Mouse (Mus musculus) midbrain, postnatal 0 days (tissue): Measurements from ENCODE around the gene Cilp. TPM values are rescaled to one million over a fixed set of nuclear protein-coding genes. Genes with fewer than 3 reads are reported as not detected.
A peak's percentile ranks its signal among the peaks of the same experiment; 100 is the strongest.

ENCODE experiments used
- ATAC-seq: fragments of 200-750 bp; cut with Nextera tagmentation; 2 replicates; pipeline ENCODE4 v1.8.0; 2017; ENCODE audit warnings: moderate number of reproducible peaks, mild to moderate bottlenecking, moderate TSS enrichment, moderate library complexity; ENCODE audit not compliant: low FRiP score
- DNase-seq: peaks from one replicate; pipeline ENCODE4 v3.0.0-alpha.2; 2015; ENCODE audit warnings: low spot score
- H3K27ac ChIP-seq: fragments of 300-500 bp; sonication (generic); 2 replicates; pipeline ENCODE4 v1.5.1; 2014; ENCODE audit warnings: low read depth, mild to moderate bottlenecking, low read length, mixed read lengths
- H3K27me3 ChIP-seq: fragments of 300-500 bp; sonication (generic); 2 replicates; pipeline ENCODE4 v1.6.1; 2014; ENCODE audit warnings: low read length, control low read depth, mixed read lengths; ENCODE audit not compliant: insufficient read depth
- H3K36me3 ChIP-seq: fragments of 300-500 bp; sonication (generic); 2 replicates; pipeline ENCODE4 v1.6.1; 2014; ENCODE audit warnings: low read length, control low read depth, mixed read lengths; ENCODE audit not compliant: insufficient read depth
- H3K4me1 ChIP-seq: fragments of 300-500 bp; sonication (generic); 2 replicates; pipeline ENCODE4 v1.6.1; 2014; ENCODE audit warnings: mild to moderate bottlenecking, control low read depth, antibody characterized with exemption, low read length, mixed read lengths; ENCODE audit not compliant: insufficient read depth
- H3K4me2 ChIP-seq: fragments of 300-500 bp; sonication (generic); 2 replicates; pipeline ENCODE4 v1.6.1; 2014; ENCODE audit warnings: low read depth, mild to moderate bottlenecking, low read length, mixed read lengths; ENCODE audit not compliant: poor library complexity, severe bottlenecking
- H3K4me3 ChIP-seq: fragments of 300-500 bp; sonication (generic); 2 replicates; pipeline ENCODE4 v1.5.1; 2014; ENCODE audit warnings: low read depth, mild to moderate bottlenecking, low read length, moderate library complexity
- H3K9ac ChIP-seq: fragments of 300-500 bp; sonication (generic); replicated peaks from 2 replicates; pipeline ENCODE4 v1.6.1; 2014; ENCODE audit warnings: mild to moderate bottlenecking, low read length, moderate library complexity, mixed read lengths; ENCODE audit not compliant: poor library complexity, severe bottlenecking
- H3K9me3 ChIP-seq: fragments of 300-500 bp; sonication (generic); 2 replicates; pipeline ENCODE4 v1.6.1; 2016; ENCODE audit warnings: low read length, control low read depth
- CTCF ChIP-seq: IDR thresholded peaks from 2 replicates; pipeline ENCODE4 v1.5.1; 2016; ENCODE audit warnings: antibody characterized with exemption, mild to moderate bottlenecking
- WGBS: fragments of 180-500 bp; shearing (Covaris S2); extraction: QIAGEN DNeasy Blood & Tissue Kit; methylation state at CpG from one replicate; pipeline ENCODE4 v1.1.7; 2014; 5-methylcytosine and 5-hydroxymethylcytosine counted together
- polyA plus RNA-seq: library from polyadenylated mRNA; unstranded; fragments of >200 nt; fragmentation: Nextera tagmentation; extraction: Ambion mirVana; gene quantifications from 2 replicates; pipeline ENCODE4 v1.2.1, GENCODE M21; 2015
- total RNA-seq: library from RNA; depleted of rRNA; stranded (reverse); fragments of >200 nt; gene quantifications from 2 replicates; pipeline ENCODE4 v1.2.3, GENCODE M21; 2014

The Cilp gene
- total and polyA plus RNA-seq, 2 experiments from 2014 or later = 0.15 to 0.60 TPM

- Histone ChIP-seq H3K27ac (peak overlapping the region; percentile 48; the same call in 1 of the 2 replicates), H3K4me3 (peak overlapping the region; percentile 96), H3K9ac (peak overlapping the region; percentile 50), H3K4me1 (no peaks in the 10 kb centered on the region; the same call in 1 of the 2 replicates), H3K27me3 (no peaks in the 10 kb centered on the region), H3K9me3 (no peaks in the 10 kb centered on the region), H3K36me3 (peaks cover 6% of the 10 kb centered on the region; the same call in 1 of the 2 replicates), H3K4me2 (peak overlapping the region; percentile 89)
- DNase-seq = peak; percentile 12
- under 1% methylated on average over 9 of the region's 9 CpGs for WGBS
- ATAC-seq = peak; percentile 18; the same call in 1 of the 2 replicates
- no peak for TF ChIP-seq CTCF
These were observed 28.6 kb downstream of the Cilp start for GRCm38 (mm10) chr9:65293580-65293972.

GRCm38 (mm10) chr9:65293973-65294715 lies 29.2 kb downstream of the Cilp start, which contains the start of gene Clpx:
Clpx (plus strand) TSS chr9:65294260.
- peak; percentile 99 for DNase-seq
- Histone ChIP-seq H3K9ac (peak within 1 kb of the TSS; percentile 89), H3K9me3 (no peaks in the 10 kb centered on the region), H3K27ac (peak within 1 kb of the TSS; percentile 83), H3K27me3 (no peaks in the 10 kb centered on the region), H3K4me1 (no peaks in the 10 kb centered on the region; the same call in 1 of the 2 replicates), H3K36me3 (peaks cover 6% of the 10 kb centered on the region; the same call in 1 of the 2 replicates), H3K4me2 (peak within 1 kb of the TSS; percentile 89), H3K4me3 (peak within 1 kb of the TSS; percentile 96)
- peak; percentile 95 for ATAC-seq
- TF ChIP-seq CTCF = no peak; the same call in 1 of the 2 replicates
- WGBS = under 1% methylated on average over 63 of the region's 71 CpGs

- Histone ChIP-seq H3K9ac (peak overlapping the region; percentile 89), H3K27me3 (no peaks in the 10 kb centered on the region), H3K4me3 (peak overlapping the region; percentile 96), H3K9me3 (no peaks in the 10 kb centered on the region), H3K4me1 (no peaks in the 10 kb centered on the region; the same call in 1 of the 2 replicates), H3K36me3 (peaks cover 6% of the 10 kb centered on the region; the same call in 1 of the 2 replicates), H3K4me2 (peak overlapping the region; percentile 89), H3K27ac (peak overlapping the region; percentile 83)
- 3% methylated on average over 28 of the region's 28 CpGs for WGBS
- ATAC-seq (peak; percentile 36; the same call in 1 of the 2 replicates), DNase-seq (no peak)
- no peak for TF ChIP-seq CTCF
These were observed 29.9 kb downstream of the Cilp start for GRCm38 (mm10) chr9:65294716-65295378.

- TF ChIP-seq CTCF = no peak
- H3K4me1 ChIP-seq = no peaks in the 10 kb centered on the region; the same call in 1 of the 2 replicates
- H3K9me3 ChIP-seq = no peaks in the 10 kb centered on the region
- no peaks in the 10 kb centered on the region for H3K27me3 ChIP-seq
- WGBS = 100% methylated on average over 2 of the region's 2 CpGs
- ATAC-seq (no peak), DNase-seq (no peak)
- H3K4me3 ChIP-seq = no peak overlapping the region
- H3K9ac ChIP-seq = no peak overlapping the region
- H3K27ac ChIP-seq = no peak overlapping the region
- H3K36me3 ChIP-seq = peaks cover 14% of the 10 kb centered on the region
- H3K4me2 ChIP-seq = no peak overlapping the region
These were observed 32.1 kb downstream of the Cilp start for GRCm38 (mm10) chr9:65297056-65297455.

GRCm38 (mm10) chr9:65298761-65299160 lies 33.8 kb downstream of the Cilp start:
- H3K4me2 ChIP-seq = no peak overlapping the region
- H3K9ac ChIP-seq = no peak overlapping the region
- peaks cover 26% of the 10 kb centered on the region for H3K36me3 ChIP-seq
- no peak overlapping the region for H3K4me3 ChIP-seq
- TF ChIP-seq CTCF = no peak
- DNase-seq (no peak), ATAC-seq (no peak)
- WGBS = 93% methylated on average over 3 of the region's 3 CpGs
- no peak overlapping the region for H3K27ac ChIP-seq
- no peaks in the 10 kb centered on the region; the same call in 1 of the 2 replicates for H3K4me1 ChIP-seq
- no peaks in the 10 kb centered on the region for H3K27me3 ChIP-seq
- no peaks in the 10 kb centered on the region for H3K9me3 ChIP-seq
